Mouse (Mus musculus) forebrain, embryonic 14.5 days (tissue): ENCODE results near the gene 2310061N02Rik. TPM values are rescaled to one million over a fixed set of nuclear protein-coding genes. Genes with fewer than 3 reads are reported as not detected.
A peak's percentile ranks its signal among the peaks of the same experiment; 100 is the strongest.

ENCODE experiments used
- ATAC-seq: fragments of 200-750 bp; cut with Nextera tagmentation; 2 replicates; pipeline ENCODE4 v1.8.0; 2017; ENCODE audit warnings: mild to moderate bottlenecking, moderate library complexity
- DNase-seq: peaks from one replicate; pipeline ENCODE4 v3.0.0-alpha.2; 2015; ENCODE audit warnings: low spot score
- H3K27ac ChIP-seq: fragments of 300-500 bp; sonication (generic); 2 replicates; pipeline ENCODE4 v1.5.1; 2014; ENCODE audit warnings: low read depth, mild to moderate bottlenecking, control low read depth, low read length, moderate library complexity
- H3K27me3 ChIP-seq: fragments of 300-500 bp; sonication (generic); replicated peaks from 2 replicates; pipeline ENCODE4 v1.6.1; 2014; ENCODE audit warnings: low read length, control low read depth, mixed read lengths; ENCODE audit not compliant: control insufficient read depth, insufficient read depth
- H3K36me3 ChIP-seq: fragments of 300-500 bp; sonication (generic); 2 replicates; pipeline ENCODE4 v1.6.1; 2014; ENCODE audit warnings: low read length, control low read depth; ENCODE audit not compliant: control insufficient read depth, insufficient read depth
- H3K4me1 ChIP-seq: fragments of 300-500 bp; sonication (generic); 2 replicates; pipeline ENCODE4 v1.6.1; 2014; ENCODE audit warnings: antibody characterized with exemption, low read length, control low read depth; ENCODE audit not compliant: control insufficient read depth, insufficient read depth
- H3K4me2 ChIP-seq: fragments of 300-500 bp; sonication (generic); 2 replicates; pipeline ENCODE4 v1.6.1; 2014; ENCODE audit warnings: mild to moderate bottlenecking, control low read depth, low read length
- H3K4me3 ChIP-seq: fragments of 300-500 bp; sonication (generic); 2 replicates; pipeline ENCODE4 v1.5.1; 2014; ENCODE audit warnings: low read depth, low read length, control low read depth
- H3K9ac ChIP-seq: fragments of 300-500 bp; sonication (generic); 2 replicates; pipeline ENCODE4 v1.6.1; 2014; ENCODE audit warnings: mild to moderate bottlenecking, low read length, control low read depth, moderate library complexity
- H3K9me3 ChIP-seq: fragments of 300-500 bp; sonication (generic); replicated peaks from 2 replicates; pipeline ENCODE4 v1.6.1; 2016; ENCODE audit warnings: low read length, control low read depth, mixed read lengths; ENCODE audit not compliant: control insufficient read depth
- WGBS: fragments of 180-500 bp; shearing (Covaris S2); extraction: QIAGEN DNeasy Blood & Tissue Kit; methylation state at CpG from one replicate; pipeline ENCODE4 v1.1.7; 2014; 5-methylcytosine and 5-hydroxymethylcytosine counted together
- polyA plus RNA-seq: library from polyadenylated mRNA; unstranded; fragments of >200 nt; fragmentation: Nextera tagmentation; extraction: Ambion mirVana; gene quantifications from 2 replicates; pipeline ENCODE4 v1.2.1, GENCODE M21; 2014

2310061N02Rik gene
- polyA plus RNA-seq, 1 experiment from 2014 or later: not detected

DNA sequence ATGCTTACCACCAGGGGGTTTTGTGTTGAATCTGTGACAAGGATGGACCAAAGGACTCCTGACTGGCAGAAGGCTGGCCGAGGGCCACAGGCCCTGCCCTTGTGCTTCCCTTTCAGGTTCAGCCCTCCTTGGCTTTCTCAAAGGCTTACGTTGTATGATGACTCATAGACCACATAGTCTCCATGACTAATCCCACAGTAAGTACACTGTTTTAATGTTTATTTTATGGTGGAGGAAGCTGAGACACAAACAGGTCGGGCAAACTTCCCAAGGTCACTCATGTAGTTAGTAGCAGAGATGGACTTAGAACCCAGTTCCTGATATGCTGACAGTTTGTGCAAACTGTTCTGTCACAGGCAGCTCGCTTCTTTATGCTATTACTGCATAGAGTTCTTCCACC, 3.0 kb upstream of the 2310061N02Rik start:
- Histone ChIP-seq H3K27ac (no peak overlapping the region), H3K9ac (no peak overlapping the region), H3K36me3 (no peaks in the 10 kb centered on the region), H3K4me1 (no peaks in the 10 kb centered on the region), H3K4me2 (no peak overlapping the region), H3K9me3 (no peaks in the 10 kb centered on the region), H3K4me3 (no peak overlapping the region), H3K27me3 (no peaks in the 10 kb centered on the region)
- ATAC-seq: no peak; the same call in 1 of the 2 replicates
- WGBS: 87% methylated on average over 4 of the region's 4 CpGs
- DNase-seq: no peak

DNA sequence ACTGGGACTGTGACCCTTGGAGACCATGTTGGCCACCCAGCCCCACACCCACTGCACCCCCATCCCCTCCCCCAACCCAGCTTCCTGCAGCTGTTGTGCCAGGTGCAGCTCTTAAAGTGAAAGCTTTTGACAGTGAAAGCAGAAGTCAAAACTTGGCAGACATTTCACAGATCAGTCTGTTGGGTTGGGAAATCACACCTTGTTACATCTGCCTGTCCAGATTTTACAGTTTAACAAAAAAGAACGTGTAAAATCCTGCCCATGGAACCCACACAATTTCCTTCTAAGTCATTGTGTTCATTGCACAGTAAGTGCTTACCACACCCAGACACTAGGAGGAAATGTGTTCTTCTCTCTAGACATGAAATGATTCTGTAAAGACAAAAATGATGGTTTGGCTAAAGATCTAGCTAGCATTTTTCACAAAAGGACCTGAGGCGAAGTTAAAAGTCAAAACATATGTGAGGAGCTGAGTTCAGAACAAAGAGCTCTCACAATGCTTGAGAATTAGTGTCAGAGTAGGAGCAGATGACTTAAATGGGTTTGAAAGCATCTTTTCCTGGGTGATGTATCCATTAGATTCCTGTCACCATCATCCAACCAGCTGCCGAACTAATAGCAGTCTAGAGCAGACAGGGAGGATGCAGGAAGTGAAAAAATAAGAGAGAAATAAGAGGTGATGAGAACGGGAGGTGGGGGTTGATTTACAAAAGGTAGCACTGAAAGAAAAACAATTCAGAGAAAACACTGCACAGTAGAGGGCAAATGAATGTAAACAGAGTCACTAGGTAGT, 6.5 kb downstream of the 2310061N02Rik start:
- Histone ChIP-seq H3K27ac (no peak overlapping the region), H3K36me3 (no peaks in the 10 kb centered on the region), H3K4me1 (no peaks in the 10 kb centered on the region), H3K4me3 (no peak overlapping the region), H3K9me3 (no peaks in the 10 kb centered on the region), H3K9ac (no peak overlapping the region), H3K4me2 (no peak overlapping the region), H3K27me3 (no peaks in the 10 kb centered on the region)
- DNase-seq (peak; percentile 17), ATAC-seq (no peak)
- 60% methylated on average over 4 of the region's 4 CpGs for WGBS

DNA sequence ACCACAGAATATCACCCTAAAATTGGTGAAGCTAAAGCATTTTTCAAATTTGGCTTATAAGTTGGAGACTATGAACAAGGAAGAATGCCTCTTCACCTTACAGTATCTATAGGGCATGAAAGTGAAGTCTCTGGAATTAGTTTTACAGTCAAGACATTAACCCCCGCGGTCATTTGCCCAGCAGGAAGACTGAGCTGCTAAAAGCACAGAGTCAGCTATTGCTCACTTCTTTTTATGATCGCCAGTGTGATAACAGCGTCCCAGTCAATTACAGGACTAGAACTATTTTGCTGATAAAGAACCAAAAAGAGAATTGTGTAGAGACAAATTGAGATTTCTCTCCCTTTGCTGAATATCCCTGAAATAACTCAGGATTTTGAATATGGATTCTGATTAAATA, 11.5 kb downstream of the 2310061N02Rik start:
- Histone ChIP-seq H3K36me3 (no peaks in the 10 kb centered on the region), H3K27ac (no peak overlapping the region), H3K27me3 (no peaks in the 10 kb centered on the region), H3K4me2 (no peak overlapping the region), H3K9me3 (no peaks in the 10 kb centered on the region), H3K4me1 (no peaks in the 10 kb centered on the region), H3K9ac (no peak overlapping the region), H3K4me3 (no peak overlapping the region)
- ATAC-seq: no peak
- 91% methylated on average over 4 of the region's 4 CpGs for WGBS
- no peak for DNase-seq

- Histone ChIP-seq H3K4me2 (no peak overlapping the region), H3K4me1 (no peaks in the 10 kb centered on the region), H3K36me3 (no peaks in the 10 kb centered on the region), H3K9me3 (no peaks in the 10 kb centered on the region), H3K4me3 (no peak overlapping the region), H3K9ac (no peak overlapping the region), H3K27me3 (no peaks in the 10 kb centered on the region), H3K27ac (no peak overlapping the region)
- DNase-seq (peak; percentile 65), ATAC-seq (peak; percentile 69; the same call in 1 of the 2 replicates)
- 25% methylated on average over 2 of the region's 2 CpGs for WGBS
Observed at GRCm38 (mm10) chr16:88681282-88681681, 26.5 kb downstream of the 2310061N02Rik start.

DNA sequence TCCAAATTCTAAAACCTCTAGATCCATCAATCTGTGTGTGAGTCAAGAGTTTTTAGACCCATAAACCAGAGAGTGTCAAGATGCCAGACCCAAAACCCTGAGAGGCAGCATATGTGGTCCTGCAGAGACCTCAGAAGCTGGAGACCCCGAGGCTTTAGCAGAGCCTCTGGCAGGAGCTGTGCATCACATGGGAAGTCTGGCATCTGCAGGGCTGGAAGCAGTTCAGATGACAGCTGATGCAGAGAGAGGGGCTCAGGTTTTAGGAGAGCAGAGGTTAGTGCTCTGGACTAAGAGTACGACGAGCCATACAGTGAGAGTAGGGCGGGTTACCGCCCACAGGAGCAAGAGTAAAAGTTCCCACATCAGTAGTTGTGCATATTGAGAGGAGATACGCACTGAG, 28.7 kb downstream of the 2310061N02Rik start:
- Histone ChIP-seq H3K27ac (no peak overlapping the region), H3K9ac (no peak overlapping the region), H3K4me3 (no peak overlapping the region), H3K36me3 (no peaks in the 10 kb centered on the region), H3K9me3 (no peaks in the 10 kb centered on the region), H3K27me3 (no peaks in the 10 kb centered on the region), H3K4me1 (no peaks in the 10 kb centered on the region), H3K4me2 (no peak overlapping the region)
- no peak for ATAC-seq
- 93% methylated on average over 6 of the region's 6 CpGs for WGBS
- DNase-seq: no peak

DNA sequence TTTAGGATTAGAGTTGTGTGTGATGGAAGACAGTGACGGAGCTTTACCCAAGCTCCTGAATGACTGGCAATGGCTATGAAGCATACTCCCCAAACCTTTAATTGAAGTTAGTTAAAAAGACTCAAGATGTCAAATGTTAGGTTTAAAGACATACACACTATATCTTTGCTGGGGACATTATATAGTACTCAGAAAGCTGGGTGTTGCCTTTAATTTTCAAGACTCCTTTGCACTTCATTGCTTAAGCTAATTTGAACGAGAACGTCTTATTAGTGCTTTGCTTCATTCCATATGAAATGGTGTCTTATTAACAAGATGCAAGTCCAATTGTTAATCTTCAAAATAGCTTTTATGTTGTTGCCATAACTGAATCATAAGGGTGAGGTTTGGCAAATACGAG, 36.2 kb downstream of the 2310061N02Rik start, which contains the start of gene Krtap27-1:
Gene Krtap27-1, minus strand, starts transcription at position 101 of the 400 bp plus-strand sequence.
- Histone ChIP-seq H3K27me3 (no peaks in the 10 kb centered on the region), H3K4me3 (no peak within 1 kb of the TSS), H3K4me2 (no peak within 1 kb of the TSS), H3K9me3 (no peaks in the 10 kb centered on the region), H3K4me1 (no peaks in the 10 kb centered on the region), H3K36me3 (no peaks in the 10 kb centered on the region), H3K9ac (no peak within 1 kb of the TSS), H3K27ac (no peak within 1 kb of the TSS)
- no peak for DNase-seq
- ATAC-seq: no peak
- WGBS: 88% methylated on average over 4 of the region's 4 CpGs

- Histone ChIP-seq H3K4me2 (no peak overlapping the region), H3K4me1 (no peaks in the 10 kb centered on the region), H3K9ac (no peak overlapping the region), H3K9me3 (no peaks in the 10 kb centered on the region), H3K36me3 (no peaks in the 10 kb centered on the region), H3K27ac (no peak overlapping the region), H3K27me3 (no peaks in the 10 kb centered on the region), H3K4me3 (no peak overlapping the region)
- WGBS: 39% methylated on average over 1 of the region's 1 CpGs
- DNase-seq (no peak), ATAC-seq (peak; percentile 34; the same call in 1 of the 2 replicates)
Observed at GRCm38 (mm10) chr16:88657426-88657825, 50.3 kb downstream of the 2310061N02Rik start.

Other genes starting within 250 kb of the 2310061N02Rik start
- gene Cldn17, start 201.0 kb downstream of the 2310061N02Rik start, polyA plus RNA-seq: not detected in 2 replicates
- gene Cldn8, start 144.8 kb downstream of the 2310061N02Rik start, polyA plus RNA-seq: not detected in 2 replicates
- not detected in 2 replicates for gene Krtap24-1, start 95.7 kb downstream of the 2310061N02Rik start, polyA plus RNA-seq
- not detected in 2 replicates for gene 2310079G19Rik, start 80.3 kb downstream of the 2310061N02Rik start, polyA plus RNA-seq
- not detected in 2 replicates for gene Krtap26-1, start 60.2 kb downstream of the 2310061N02Rik start, polyA plus RNA-seq
- gene Krtap27-1, start 36.3 kb downstream of the 2310061N02Rik start, polyA plus RNA-seq: not detected in 2 replicates
- not detected in 2 replicates for gene Krtap13-1, start 20.9 kb upstream of the 2310061N02Rik start, polyA plus RNA-seq
- not detected in 2 replicates for gene Krtap13, start 43.7 kb upstream of the 2310061N02Rik start, polyA plus RNA-seq
- not detected in 2 replicates for gene 2310034C09Rik, start 50.9 kb upstream of the 2310061N02Rik start, polyA plus RNA-seq
- gene 2310057N15Rik, start 66.2 kb upstream of the 2310061N02Rik start, polyA plus RNA-seq: not detected in 2 replicates
- not detected in 2 replicates for gene Gm5965, start 69.9 kb upstream of the 2310061N02Rik start, polyA plus RNA-seq
- gene Gm20741, start 104.3 kb upstream of the 2310061N02Rik start, polyA plus RNA-seq: not detected in 2 replicates
- gene Krtap15, start 112.3 kb upstream of the 2310061N02Rik start, polyA plus RNA-seq: not detected in 2 replicates
- not detected in 2 replicates for gene Krtap14, start 118.2 kb upstream of the 2310061N02Rik start, polyA plus RNA-seq
- gene Krtap19-1, start 161.4 kb upstream of the 2310061N02Rik start, polyA plus RNA-seq: not detected in 2 replicates
- gene Krtap19-2, start 166.3 kb upstream of the 2310061N02Rik start, polyA plus RNA-seq: not detected in 2 replicates
- gene Krtap19-3, start 170.1 kb upstream of the 2310061N02Rik start, polyA plus RNA-seq: not detected in 2 replicates
- not detected in 2 replicates for gene Krtap19-4, start 177.1 kb upstream of the 2310061N02Rik start, polyA plus RNA-seq
- not detected in 2 replicates for gene Krtap19-5, start 188.5 kb upstream of the 2310061N02Rik start, polyA plus RNA-seq
- gene Krtap19-9b, start 224.3 kb upstream of the 2310061N02Rik start, polyA plus RNA-seq: not detected in 2 replicates